Mouse (Mus musculus) splenic B cell, adult 2 months (primary cell): ENCODE results near the gene Mfsd9.

Experiments
- DNase-seq: peaks from one replicate; pipeline ENCODE4 v3.0.0-alpha.2; 2011; ENCODE audit warnings: low read depth, low spot score
- H3K27me3 ChIP-seq: 2 replicates; pipeline ENCODE4 v1.6.1; 2012; ENCODE audit warnings: mild to moderate bottlenecking, low read length, moderate library complexity, mixed read lengths; ENCODE audit not compliant: control insufficient read depth, poor library complexity, insufficient read depth, severe bottlenecking
- H3K36me3 ChIP-seq: 2 replicates; pipeline ENCODE4 v1.6.1; 2012; ENCODE audit warnings: mild to moderate bottlenecking, low read length, moderate library complexity, mixed read lengths; ENCODE audit not compliant: control insufficient read depth, poor library complexity, insufficient read depth, severe bottlenecking

Gene Mfsd9

DNA sequence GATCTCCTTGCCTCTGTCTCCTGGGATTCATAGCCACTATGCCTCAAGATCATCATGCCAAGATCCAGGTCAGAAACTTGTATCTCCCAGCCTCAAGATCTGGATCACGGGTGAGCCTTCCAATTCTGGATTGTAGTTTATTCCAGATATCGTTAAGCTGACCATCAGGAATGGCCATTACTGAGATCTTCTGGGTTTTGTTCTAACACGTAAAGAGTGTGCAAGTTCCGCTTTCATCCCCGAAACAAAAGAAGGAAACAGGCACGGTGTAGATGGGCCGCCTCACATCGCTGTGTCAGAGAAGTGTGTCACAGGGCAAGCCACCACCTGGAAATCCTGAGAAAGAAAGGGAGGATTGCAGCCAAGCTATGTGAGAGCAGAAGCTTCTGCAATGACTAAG is 8.6 kb upstream of the Mfsd9 start:
- Histone ChIP-seq H3K27me3 (no peaks in the 10 kb centered on the region), H3K36me3 (no peaks in the 10 kb centered on the region)
- no peak for DNase-seq

DNA sequence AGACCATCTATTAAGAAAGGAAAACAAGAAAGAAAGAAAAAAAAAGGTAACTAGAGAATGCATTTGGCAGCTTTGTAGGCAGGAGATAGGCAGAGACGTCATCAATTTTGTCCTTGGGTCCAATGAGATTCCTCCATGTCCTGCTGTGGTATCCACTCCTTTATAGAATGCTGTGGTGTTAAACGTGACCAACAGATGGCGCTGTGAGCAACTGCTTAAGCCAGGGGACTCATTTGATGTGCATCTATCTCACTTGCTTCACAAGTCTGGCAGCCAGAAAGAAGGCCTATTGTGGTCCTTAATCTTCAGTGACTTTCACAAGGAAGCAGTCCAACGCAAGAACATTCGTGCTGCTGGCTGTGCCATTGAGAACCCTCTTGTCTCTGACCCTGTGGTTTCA is 6.9 kb upstream of the Mfsd9 start:
- no peaks in the 10 kb centered on the region for H3K27me3 ChIP-seq
- H3K36me3 ChIP-seq = no peaks in the 10 kb centered on the region
- peak; percentile 76 for DNase-seq

DNA sequence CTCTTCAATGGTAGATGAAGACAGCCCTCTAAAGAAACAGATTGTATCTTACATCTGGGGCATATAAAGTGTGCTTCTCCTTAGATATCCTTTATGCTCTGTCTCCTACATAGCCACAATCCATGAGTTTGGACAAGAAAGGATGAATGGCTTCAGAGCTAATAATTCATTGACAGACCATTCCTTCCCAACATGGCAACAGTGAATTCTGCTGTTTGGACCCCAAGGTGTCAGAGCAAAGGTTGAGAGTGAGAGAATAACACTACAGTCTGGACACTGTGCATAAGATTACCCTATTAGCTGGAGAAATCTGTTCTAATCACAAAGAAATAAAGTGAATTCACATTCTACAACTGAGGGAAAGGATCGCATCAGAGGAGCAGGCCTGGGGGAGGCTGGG is 5.0 kb upstream of the Mfsd9 start:
- Histone ChIP-seq H3K36me3 (no peaks in the 10 kb centered on the region), H3K27me3 (no peaks in the 10 kb centered on the region)
- no peak for DNase-seq

DNA sequence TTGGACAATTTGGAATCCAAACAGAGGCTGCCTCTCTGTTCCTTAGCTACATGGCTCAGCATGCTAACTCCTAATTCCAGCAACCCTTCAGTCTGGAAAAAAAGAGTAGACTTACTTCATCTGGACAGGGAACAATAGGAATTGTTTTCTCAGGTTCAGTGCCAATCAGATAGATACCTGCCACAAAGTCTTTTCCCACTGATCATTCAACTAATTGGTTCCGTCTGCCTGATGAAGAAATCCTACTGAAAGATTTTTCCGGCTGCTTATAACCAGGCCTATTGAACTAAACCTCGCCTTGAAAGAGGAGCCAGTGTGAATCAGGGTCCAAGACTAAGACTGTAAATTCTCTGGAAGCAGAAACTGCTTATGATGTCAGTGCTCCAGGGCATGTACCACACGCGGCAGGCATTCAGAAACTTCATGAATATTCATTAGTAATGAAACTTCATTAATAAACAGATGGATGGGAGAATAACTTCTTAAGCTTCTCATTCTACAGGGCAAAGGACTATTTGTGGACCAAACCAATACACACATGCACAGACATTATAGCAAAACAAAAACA is 737 bp downstream of the Mfsd9 start:
- no peak for DNase-seq
- Histone ChIP-seq H3K36me3 (no peaks in the 10 kb centered on the region), H3K27me3 (no peaks in the 10 kb centered on the region)

DNA sequence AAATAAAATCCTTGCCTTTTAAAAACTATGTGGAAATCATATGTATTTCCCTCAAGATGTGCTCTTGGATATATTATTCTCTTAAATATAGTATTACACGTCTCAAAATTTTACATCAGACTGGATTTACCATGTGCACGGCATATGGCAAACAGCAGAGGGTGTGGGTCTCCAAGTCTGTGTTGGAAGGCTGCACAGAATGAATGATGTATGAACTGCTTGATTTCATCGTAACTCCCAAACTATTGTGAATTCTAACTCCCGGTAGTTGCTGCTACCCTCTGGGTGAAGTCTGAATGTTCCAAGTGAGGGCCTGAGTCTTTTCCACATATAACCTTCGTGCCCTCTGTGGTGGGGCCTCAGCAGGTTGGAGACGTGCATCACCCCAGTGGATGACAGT is 1.5 kb downstream of the Mfsd9 start:
- no peaks in the 10 kb centered on the region for H3K36me3 ChIP-seq
- no peak for DNase-seq
- H3K27me3 ChIP-seq = no peaks in the 10 kb centered on the region

DNA sequence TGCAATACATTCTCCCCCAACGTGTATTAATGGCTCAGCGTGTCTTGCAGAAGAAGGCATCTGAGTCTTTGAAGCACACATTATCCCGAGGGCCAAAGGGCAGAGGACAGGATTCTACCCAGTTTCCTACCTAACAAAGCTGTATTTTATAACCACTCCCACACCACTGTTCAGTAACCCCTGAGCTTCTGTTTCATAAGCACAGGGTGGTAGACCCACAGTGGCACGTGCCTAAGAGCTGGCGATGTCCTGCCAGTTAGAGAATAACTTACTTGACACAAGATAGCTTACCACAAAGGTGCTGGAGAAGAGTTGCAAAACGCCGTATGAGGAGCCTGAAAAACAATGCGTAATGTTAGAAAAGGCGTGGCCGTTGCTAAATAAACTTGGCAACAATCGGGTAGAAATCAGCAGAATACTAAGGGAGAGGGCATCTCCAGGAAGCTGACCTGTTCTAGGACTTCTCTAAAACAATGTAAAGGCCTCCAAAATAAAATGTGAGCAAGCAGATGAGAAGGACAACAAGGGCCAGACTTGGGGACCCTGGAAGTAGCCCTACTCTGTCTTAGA is 4.5 kb downstream of the Mfsd9 start:
- Histone ChIP-seq H3K36me3 (no peaks in the 10 kb centered on the region), H3K27me3 (no peaks in the 10 kb centered on the region)
- no peak for DNase-seq

DNA sequence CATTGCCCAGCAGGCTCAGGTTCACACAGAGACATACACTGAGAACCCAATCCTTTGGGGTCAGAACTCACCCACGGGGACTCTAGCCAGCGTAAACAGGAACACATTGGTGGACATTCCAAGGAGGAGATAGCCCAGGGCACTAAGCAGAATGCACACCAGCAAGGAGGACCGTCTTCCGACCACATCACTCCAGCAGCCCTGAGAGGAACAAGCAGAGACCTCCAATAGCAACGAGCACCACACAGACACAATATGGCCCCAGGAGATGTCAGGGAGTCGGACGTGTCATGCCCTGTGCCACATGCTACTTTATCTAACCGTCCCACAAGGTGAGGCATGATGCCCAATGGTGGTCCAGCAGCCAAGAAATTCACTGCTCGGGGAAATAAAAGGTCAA is 6.2 kb downstream of the Mfsd9 start:
- no peak for DNase-seq
- Histone ChIP-seq H3K36me3 (no peaks in the 10 kb centered on the region), H3K27me3 (no peaks in the 10 kb centered on the region)

DNA sequence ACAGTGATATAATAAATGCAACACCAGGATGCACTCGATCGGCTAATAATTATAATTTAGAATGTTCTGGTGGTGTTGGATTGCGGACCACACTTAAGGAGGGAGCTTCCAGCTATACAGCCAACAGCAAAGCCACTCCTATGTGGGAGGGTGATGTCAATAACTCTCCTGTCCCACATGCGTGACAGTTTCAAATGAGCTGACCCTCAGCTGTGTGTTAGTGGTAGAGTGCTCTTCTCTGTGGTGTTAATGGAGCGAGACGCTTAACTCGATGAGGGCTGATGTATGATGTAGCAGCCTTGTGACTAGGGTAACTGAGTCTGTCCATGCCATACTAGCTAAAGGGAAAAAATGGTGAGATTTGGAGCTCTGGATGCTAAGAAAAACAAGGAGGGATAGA is 7.0 kb downstream of the Mfsd9 start:
- Histone ChIP-seq H3K36me3 (peaks cover 2% of the 10 kb centered on the region; the same call in 1 of the 2 replicates), H3K27me3 (no peaks in the 10 kb centered on the region)
- DNase-seq = no peak

DNA sequence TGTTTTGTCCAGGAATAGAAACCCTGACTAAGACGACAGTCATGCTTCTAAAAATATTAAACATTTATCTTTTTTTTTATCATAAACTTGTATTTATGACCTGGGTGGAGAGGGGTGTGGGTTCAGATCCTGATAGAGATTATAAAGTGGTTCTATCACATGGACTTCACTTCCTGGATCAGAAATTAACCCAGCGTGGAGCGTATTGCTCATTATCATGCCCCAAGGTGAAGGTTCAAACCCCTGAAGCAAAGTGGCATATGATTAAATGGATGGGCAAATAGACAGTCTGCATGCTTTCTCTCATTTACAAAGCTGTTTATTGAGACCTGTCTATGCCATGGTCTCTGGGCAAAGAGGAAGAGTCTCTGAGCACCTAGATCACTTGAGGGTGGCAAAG is 13.7 kb downstream of the Mfsd9 start:
- Histone ChIP-seq H3K36me3 (peaks cover 3% of the 10 kb centered on the region; the same call in 1 of the 2 replicates), H3K27me3 (no peaks in the 10 kb centered on the region)
- no peak for DNase-seq

DNA sequence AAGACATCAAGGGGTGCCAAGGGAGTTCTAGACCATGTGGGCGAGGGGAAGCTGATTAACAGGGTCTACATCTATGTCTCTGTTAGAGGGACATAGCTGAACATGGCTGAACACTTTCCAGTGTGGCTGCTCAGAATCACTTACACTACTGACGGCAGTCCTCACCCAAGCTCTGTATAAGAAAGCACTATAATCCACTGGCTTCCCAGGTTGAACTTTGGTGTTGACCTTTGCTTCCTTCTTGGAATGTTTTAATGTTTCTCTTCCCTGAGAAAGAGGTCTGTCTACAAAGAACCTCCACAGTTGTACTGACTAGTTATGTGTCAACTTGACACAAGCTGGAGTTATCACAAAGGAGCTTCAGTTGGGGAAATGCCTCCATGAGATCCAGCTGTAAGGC is 14.4 kb downstream of the Mfsd9 start:
- DNase-seq = no peak
- H3K27me3 ChIP-seq = no peaks in the 10 kb centered on the region

DNA sequence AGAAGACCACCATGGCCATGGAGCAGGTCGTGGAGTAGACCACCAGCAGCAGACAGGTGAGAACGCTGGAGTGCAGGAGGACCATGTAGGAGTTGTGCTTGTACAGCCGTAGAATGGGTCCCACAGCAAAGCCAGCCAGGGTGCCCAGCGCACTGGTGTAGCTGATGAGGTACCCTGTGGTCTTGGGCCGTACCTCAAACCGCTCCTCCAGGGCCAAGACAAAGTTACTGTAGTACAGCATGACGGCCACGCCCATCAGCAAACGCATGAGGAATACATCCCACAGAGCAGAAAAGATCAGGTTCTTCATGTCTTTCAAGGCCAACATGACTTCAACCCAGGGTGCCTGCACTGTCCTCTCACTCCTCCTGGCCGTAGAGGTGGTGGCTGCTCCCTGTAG is 16.4 kb downstream of the Mfsd9 start:
- no peaks in the 10 kb centered on the region for H3K27me3 ChIP-seq
- H3K36me3 ChIP-seq = peaks cover 3% of the 10 kb centered on the region; the same call in 1 of the 2 replicates

More for the DNA sequence above, 14.4 kb downstream of the Mfsd9 start:
- peaks cover 3% of the 10 kb centered on the region; the same call in 1 of the 2 replicates for H3K36me3 ChIP-seq

DNA sequence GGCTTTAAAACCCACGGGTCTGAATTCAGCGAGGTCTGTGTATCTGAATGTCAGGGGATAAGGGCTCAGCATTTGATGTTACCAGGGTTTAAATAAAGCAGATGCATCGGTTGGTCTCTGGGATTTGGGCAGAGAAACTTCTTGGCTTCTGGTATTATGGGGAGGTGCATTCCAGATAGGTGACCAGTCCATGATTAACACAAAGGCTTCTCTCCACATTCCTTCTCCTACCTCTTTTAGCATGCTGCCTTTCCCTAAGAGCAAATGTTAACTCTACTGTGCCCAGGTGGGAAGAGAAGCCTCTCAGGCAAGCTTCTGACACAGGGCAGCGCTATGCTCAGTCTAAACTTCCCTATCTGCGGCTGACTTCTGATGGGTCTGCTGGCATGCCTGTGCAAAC is 17.3 kb downstream of the Mfsd9 start:
- Histone ChIP-seq H3K27me3 (no peaks in the 10 kb centered on the region), H3K36me3 (peaks cover 1% of the 10 kb centered on the region; the same call in 1 of the 2 replicates)
- DNase-seq = no peak

More for the DNA sequence above, 16.4 kb downstream of the Mfsd9 start:
- DNase-seq = no peak

DNA sequence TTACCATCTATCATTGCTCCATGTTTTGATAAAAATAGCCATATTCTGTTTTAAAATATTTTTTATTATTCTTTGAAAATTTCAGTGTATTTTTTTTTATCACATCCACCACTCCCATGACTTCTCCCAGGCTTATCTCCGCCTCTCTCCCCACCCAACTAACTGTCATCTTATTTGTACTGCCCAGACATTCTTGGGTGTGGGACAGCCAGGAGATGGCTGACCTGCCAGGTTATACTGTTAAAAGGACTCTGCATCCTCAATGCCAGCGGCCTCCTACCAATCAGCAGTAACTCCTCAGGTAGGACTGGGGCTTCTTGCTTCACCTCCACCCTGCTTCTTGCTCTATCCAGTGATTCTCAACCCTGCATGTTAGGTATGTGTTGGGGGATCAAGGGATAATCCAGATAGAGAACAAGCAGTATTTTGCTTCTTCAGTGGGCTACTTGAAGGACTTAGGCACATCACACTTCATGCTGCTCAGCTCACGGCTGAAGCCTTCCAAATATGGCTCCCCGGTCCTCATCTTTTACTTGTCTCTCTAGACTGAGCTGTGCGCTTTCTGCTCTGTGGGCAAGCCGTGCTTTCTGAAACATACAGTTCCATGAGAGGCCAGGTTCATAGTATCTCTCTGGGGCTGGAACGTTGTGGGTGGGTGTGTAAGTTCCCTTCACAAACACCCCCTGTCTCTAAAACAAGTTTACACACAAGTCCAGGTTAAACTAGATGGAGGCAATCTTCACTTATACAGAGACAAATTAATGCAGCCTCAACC is 19.1 kb downstream of the Mfsd9 start:
- no peak for DNase-seq

DNA sequence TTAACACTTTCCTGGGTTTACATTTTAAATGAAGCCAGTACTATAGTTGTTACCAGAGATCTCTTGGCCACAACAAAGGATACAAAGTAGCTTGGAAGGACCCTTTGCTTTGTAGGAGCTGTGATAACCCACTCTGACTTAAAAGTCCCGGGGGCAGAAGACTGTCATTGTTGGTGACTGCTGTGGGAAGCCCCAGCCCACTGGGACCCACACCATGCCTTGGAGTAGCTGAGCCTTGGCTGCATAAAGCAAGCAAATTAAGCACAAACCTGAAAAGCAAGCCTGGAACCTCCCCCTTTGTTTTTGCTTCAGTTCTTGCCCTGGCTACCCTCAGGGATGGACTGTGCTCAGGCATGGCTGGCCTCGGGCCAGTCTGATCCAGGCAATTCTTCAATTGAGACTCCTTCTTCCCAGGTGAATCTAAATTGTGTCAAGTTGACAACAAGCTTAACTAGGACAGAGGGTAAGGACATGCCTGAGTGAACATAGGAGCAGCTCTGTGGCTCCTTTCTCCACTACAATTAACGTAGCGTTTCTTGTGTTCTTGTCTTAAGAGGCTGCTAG is 21.1 kb downstream of the Mfsd9 start:
- H3K27me3 ChIP-seq = no peaks in the 10 kb centered on the region
- H3K36me3 ChIP-seq = peaks cover 1% of the 10 kb centered on the region; the same call in 1 of the 2 replicates

More for the DNA sequence above, 19.1 kb downstream of the Mfsd9 start:
- H3K36me3 ChIP-seq = peaks cover 1% of the 10 kb centered on the region; the same call in 1 of the 2 replicates
- H3K27me3 ChIP-seq = no peaks in the 10 kb centered on the region

DNA sequence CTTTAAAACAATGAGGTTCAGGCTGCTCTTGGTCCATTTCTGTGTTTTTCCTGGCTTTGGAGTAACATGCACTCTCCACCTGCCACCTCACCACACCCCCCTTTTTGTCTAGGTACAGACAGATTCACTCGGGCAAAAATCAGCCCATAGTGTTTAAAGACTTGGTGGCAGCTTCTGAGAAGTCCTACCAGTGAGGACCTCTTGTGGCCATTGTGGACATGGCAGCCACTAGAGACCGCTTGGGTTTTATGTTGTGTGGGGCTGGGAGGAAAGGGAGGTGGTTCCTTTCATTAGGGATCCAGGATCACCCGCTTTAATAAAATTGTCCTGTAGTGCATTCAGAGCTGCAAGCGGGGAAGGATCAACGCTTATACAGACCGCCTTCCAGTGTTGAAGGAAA is 21.9 kb downstream of the Mfsd9 start:
- Histone ChIP-seq H3K27me3 (no peaks in the 10 kb centered on the region), H3K36me3 (no peaks in the 10 kb centered on the region; the same call in 1 of the 2 replicates)
- DNase-seq = peak; percentile 9

More for the DNA sequence above, 21.1 kb downstream of the Mfsd9 start:
- no peak for DNase-seq
